Mouse (Mus musculus): ENCODE results near the gene Ubxn4.

GRCm38 (mm10) chr1:128323026-128323643 lies 79.4 kb downstream of the Ubxn4 start:
- TF ChIP-seq CTCF (IDR thresholded peaks at IDR 0.05; ENCODE audit: extremely low read depth, insufficient read depth, low read length) (no peak), POLR2A (IDR thresholded peaks at IDR 0.05; ENCODE audit: extremely low read depth, insufficient read depth, low read length) (no peak)

Measured in cortical plate, adult 2 months (tissue).